Mouse (Mus musculus) stomach, embryonic 14.5 days (tissue): Measurements from ENCODE around the gene Nfkb2. TPM values are rescaled to one million over a fixed set of nuclear protein-coding genes. Genes with fewer than 3 reads are reported as not detected.
A peak's percentile ranks its signal among the peaks of the same experiment; 100 is the strongest.

Experiments
- ATAC-seq: fragments of 200-750 bp; cut with Nextera tagmentation; 2 replicates; pipeline ENCODE4 v1.8.0; 2017; ENCODE audit warnings: low read depth, moderate TSS enrichment; ENCODE audit not compliant: insufficient number of reproducible peaks, insufficient read depth, low FRiP score
- H3K27ac ChIP-seq: fragments of 300-500 bp; sonication (generic); 2 replicates; pipeline ENCODE4 v1.5.1; 2014; ENCODE audit warnings: mild to moderate bottlenecking, low read length, moderate library complexity, mixed read lengths
- H3K27me3 ChIP-seq: fragments of 300-500 bp; sonication (generic); 2 replicates; pipeline ENCODE4 v1.6.1; 2014; ENCODE audit warnings: low read length, control low read depth, mixed read lengths; ENCODE audit not compliant: control insufficient read depth, insufficient read depth
- H3K36me3 ChIP-seq: fragments of 300-500 bp; sonication (generic); 2 replicates; pipeline ENCODE4 v1.6.1; 2014; ENCODE audit warnings: mild to moderate bottlenecking, control low read depth, low read length, moderate library complexity, mixed read lengths; ENCODE audit not compliant: control insufficient read depth, insufficient read depth
- H3K4me1 ChIP-seq: fragments of 300-500 bp; sonication (generic); 2 replicates; pipeline ENCODE4 v1.6.1; 2014; ENCODE audit warnings: low read length, control low read depth, mixed read lengths; ENCODE audit not compliant: control insufficient read depth, insufficient read depth
- H3K4me2 ChIP-seq: fragments of 300-500 bp; sonication (generic); replicated peaks from 2 replicates; pipeline ENCODE4 v1.6.1; 2014; ENCODE audit warnings: low read depth, low read length, control low read depth
- H3K4me3 ChIP-seq: fragments of 300-500 bp; sonication (generic); 2 replicates; pipeline ENCODE4 v1.5.1; 2014; ENCODE audit warnings: low read depth, low read length, control low read depth
- H3K9ac ChIP-seq: fragments of 300-500 bp; sonication (generic); replicated peaks from 2 replicates; pipeline ENCODE4 v1.6.1; 2014; ENCODE audit warnings: low read depth, mild to moderate bottlenecking, control low read depth, low read length, moderate library complexity, mixed read lengths
- H3K9me3 ChIP-seq: fragments of 300-500 bp; sonication (generic); 2 replicates; pipeline ENCODE4 v1.6.1; 2016; ENCODE audit warnings: low read depth, low read length, control low read depth; ENCODE audit not compliant: control insufficient read depth
- WGBS: fragments of 180-500 bp; shearing (Covaris S2); extraction: QIAGEN DNeasy Blood & Tissue Kit; methylation state at CpG from one replicate; pipeline ENCODE4 v1.1.7; 2014; 5-methylcytosine and 5-hydroxymethylcytosine counted together
- polyA plus RNA-seq: library from polyadenylated mRNA; unstranded; fragments of >200 nt; fragmentation: Nextera tagmentation; extraction: Ambion mirVana; gene quantifications from 2 replicates; pipeline ENCODE4 v1.2.1, GENCODE M21; 2014

Nfkb2 gene
- polyA plus RNA-seq, 1 experiment from 2014 or later: 10.1 TPM

DNA sequence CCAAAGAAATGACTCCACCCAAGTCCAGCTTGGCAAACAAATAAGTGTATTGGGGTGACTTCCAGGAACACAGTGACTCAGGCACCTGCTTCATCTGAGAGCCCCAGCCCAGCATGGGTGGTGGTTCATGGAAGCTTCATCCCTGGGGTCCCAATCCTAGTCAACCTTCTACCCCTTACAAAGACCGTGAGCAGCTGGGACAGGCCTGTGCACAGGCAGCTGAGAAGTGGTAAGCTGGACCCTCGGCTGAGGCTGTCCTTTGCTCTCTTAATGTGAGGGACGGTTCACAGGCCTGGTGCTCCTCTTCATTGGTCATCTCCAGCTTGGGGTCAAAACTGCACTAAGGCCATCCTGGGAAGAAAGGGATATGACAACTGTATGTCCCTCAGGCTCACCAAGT, 16.6 kb upstream of the Nfkb2 start:
- Histone ChIP-seq H3K4me1 (no peaks in the 10 kb centered on the region), H3K9ac (no peak overlapping the region), H3K4me2 (no peak overlapping the region), H3K27ac (no peak overlapping the region), H3K27me3 (no peaks in the 10 kb centered on the region), H3K9me3 (no peaks in the 10 kb centered on the region), H3K4me3 (no peak overlapping the region), H3K36me3 (peaks cover 31% of the 10 kb centered on the region)
- ATAC-seq: no peak
- 86% methylated on average over 3 of the region's 3 CpGs for WGBS

DNA sequence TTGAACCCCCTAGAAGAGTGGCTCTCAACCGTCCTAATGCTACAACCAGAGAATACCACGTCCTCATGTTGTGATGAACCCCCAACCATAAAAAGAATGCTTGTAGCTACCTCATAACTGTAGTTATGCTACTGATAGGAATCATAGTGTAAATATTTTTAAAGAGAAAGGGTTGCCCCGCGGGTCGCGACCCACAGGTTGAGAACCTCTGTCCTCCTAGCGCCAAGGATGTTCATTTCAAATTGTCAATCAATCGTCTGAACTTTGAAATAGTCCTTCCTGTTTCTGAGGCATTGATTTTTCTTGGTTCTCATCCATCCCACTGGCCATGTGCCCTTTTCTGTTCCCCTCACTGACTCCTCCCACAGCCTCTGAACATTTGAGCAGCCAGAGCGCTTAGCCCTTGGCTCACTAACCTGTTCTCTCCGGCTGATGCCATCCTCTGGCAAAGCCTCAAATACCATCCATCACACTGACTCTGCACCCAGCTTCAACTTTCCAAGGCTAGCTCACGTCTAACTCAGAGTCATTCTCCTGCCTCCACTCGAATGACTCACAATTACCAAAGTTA, 13.5 kb upstream of the Nfkb2 start:
- H3K27ac ChIP-seq: no peak overlapping the region
- whole genome bisulfite sequencing: 61% methylated on average over 12 of the region's 12 CpGs
- no peak overlapping the region for H3K9ac ChIP-seq
- ATAC-seq: no peak
- peaks cover 10% of the 10 kb centered on the region; the same call in 1 of the 2 replicates for H3K36me3 ChIP-seq
- H3K9me3 ChIP-seq: no peaks in the 10 kb centered on the region
- no peak overlapping the region for H3K4me2 ChIP-seq
- H3K27me3 ChIP-seq: no peaks in the 10 kb centered on the region
- no peaks in the 10 kb centered on the region for H3K4me1 ChIP-seq
- no peak overlapping the region for H3K4me3 ChIP-seq

DNA sequence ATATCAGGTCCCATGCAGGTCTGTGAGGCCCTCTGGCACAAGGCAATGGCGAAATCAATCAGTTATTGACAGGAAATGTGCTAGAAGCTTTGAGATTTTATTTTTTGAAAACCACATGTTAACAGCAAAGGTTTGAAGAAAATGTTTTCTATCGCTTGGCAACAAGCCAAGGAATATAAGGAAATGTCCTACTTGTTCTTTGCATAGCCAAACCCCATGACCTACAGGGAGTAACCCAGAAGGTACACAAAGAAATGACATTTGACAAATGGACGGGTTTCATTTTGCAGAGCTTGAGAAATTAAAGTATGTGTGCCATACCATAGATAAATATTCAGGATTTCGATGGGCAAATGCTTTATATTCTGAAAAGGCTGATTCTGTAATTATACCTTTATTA, 7.2 kb upstream of the Nfkb2 start:
- Histone ChIP-seq H3K9me3 (no peaks in the 10 kb centered on the region), H3K9ac (no peak overlapping the region), H3K4me1 (no peaks in the 10 kb centered on the region), H3K36me3 (no peaks in the 10 kb centered on the region), H3K4me2 (no peak overlapping the region), H3K27me3 (no peaks in the 10 kb centered on the region), H3K4me3 (no peak overlapping the region), H3K27ac (no peak overlapping the region)
- WGBS: 55% methylated on average over 4 of the region's 4 CpGs
- ATAC-seq: no peak

DNA sequence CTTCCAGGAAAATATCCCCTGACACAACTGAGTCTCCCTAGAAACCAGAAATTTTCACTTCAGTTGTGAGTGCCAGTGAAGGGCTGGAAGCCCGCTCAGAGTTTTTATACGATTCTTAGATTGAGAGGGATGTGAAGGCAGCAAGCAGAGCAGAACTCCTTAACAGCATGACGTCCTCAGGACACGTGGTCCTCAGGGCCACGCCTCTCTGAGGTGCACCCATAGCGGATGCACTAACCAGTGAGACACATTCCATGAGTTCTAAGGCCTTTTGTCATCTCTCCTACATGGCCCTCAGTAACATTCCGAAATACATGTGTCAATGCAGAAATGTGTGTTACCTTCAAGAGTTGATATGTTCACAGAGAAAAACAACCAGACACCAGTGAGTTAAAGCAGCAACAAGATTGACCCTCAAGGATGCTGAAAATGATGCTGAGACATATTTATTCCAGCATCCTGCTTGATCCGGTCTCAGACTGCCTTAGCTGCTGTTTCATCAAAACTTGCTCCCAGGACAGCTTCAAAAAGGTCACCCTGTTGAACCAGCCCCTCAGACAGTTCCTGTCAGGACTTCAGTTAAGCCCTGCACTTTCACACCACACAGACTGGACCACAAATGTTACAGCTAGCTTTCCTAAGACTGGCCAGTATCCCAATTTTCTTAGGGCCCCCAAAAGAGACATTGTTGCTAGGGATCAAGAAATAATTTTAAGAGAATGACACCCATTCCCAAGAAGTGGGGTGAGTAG, 3.6 kb upstream of the Nfkb2 start:
- H3K4me3 ChIP-seq: no peak overlapping the region
- ATAC-seq: no peak
- H3K36me3 ChIP-seq: no peaks in the 10 kb centered on the region
- no peak overlapping the region for H3K4me2 ChIP-seq
- H3K9me3 ChIP-seq: no peaks in the 10 kb centered on the region
- no peak overlapping the region for H3K9ac ChIP-seq
- 0 out of 2 replicates have a peak, but pooled peaks cover 4% of the 10 kb centered on the region for H3K4me1 ChIP-seq
- WGBS: 46% methylated on average over 8 of the region's 8 CpGs
- H3K27ac ChIP-seq: no peak overlapping the region
- H3K27me3 ChIP-seq: no peaks in the 10 kb centered on the region

GRCm38 (mm10) chr19:46302551-46302950, 1.6 kb upstream of the Nfkb2 start:
- Histone ChIP-seq H3K4me3 (no peak overlapping the region), H3K9ac (no peak overlapping the region), H3K36me3 (peaks cover 5% of the 10 kb centered on the region; the same call in 1 of the 2 replicates), H3K4me2 (no peak overlapping the region), H3K4me1 (peaks cover 11% of the 10 kb centered on the region; the same call in 1 of the 2 replicates), H3K27ac (no peak overlapping the region), H3K27me3 (no peaks in the 10 kb centered on the region), H3K9me3 (no peaks in the 10 kb centered on the region)
- no peak for ATAC-seq
- WGBS: 90% methylated on average over 4 of the region's 4 CpGs

- Histone ChIP-seq H3K9ac (no peak overlapping the region), H3K9me3 (no peaks in the 10 kb centered on the region), H3K4me1 (peaks cover 13% of the 10 kb centered on the region; the same call in 1 of the 2 replicates), H3K4me2 (peak overlapping the region; percentile 99), H3K4me3 (peak overlapping the region; percentile 81), H3K27me3 (no peaks in the 10 kb centered on the region), H3K36me3 (peaks cover 12% of the 10 kb centered on the region), H3K27ac (no peak overlapping the region; the same call in 1 of the 2 replicates)
- ATAC-seq: no peak
- 52% methylated on average over 18 of the region's 18 CpGs for WGBS
Measured at GRCm38 (mm10) chr19:46303251-46304215, 587 bp upstream of the Nfkb2 start.

DNA sequence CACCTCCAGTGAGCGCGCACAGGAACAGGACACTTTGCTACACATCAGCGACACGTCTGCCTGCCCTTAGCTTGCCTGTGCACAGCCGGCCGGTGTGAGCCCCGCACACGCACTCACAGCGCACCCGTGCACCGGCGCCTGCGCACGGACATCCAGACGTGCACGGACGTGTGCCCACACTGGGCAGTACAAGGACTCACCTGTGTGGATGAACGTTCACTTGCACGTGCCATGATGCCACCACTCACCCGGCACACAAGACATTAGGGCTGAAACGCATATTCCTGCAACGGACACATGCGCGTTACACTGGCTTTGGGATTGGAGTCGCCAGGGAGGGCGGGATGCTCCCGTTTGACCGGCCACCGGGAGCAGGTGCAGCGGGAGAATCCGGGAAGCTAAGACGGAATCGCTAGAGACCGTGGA, 801 bp downstream of the Nfkb2 start:
- Histone ChIP-seq H3K36me3 (peaks cover 17% of the 10 kb centered on the region), H3K4me1 (peaks cover 18% of the 10 kb centered on the region; the same call in 1 of the 2 replicates), H3K27me3 (no peaks in the 10 kb centered on the region), H3K27ac (peak overlapping the region; percentile 71), H3K4me2 (peak overlapping the region; percentile 99), H3K9ac (peak overlapping the region; percentile 45; the same call in 1 of the 2 replicates), H3K9me3 (no peaks in the 10 kb centered on the region), H3K4me3 (peak overlapping the region; percentile 81)
- 2% methylated on average over 34 of the region's 34 CpGs for WGBS
- ATAC-seq: peak; percentile 26
